Comparison of ENCODE assay signal across 12 mouse cellular contexts in the genomic region with DNA sequence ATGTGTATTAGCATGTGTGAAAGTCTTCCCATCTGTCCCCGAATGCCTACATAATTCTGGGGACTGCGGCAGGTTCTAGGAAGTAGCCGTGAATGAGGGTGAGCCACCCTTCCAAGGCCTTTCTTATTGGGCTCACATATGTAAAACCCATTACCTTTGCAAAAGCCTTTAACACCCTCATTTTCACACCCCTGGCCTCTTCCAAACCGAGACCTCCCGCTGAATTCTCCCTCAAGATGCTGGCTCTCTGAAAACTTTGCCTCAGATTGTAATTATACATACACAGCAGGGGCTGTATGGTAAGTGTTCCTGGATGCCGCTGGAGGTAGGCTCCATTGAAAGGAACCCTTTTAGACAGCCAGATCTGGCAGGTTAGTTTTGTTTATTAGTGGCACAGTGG. TPM values are rescaled to one million over a fixed set of nuclear protein-coding genes. Genes with fewer than 3 reads are reported as not detected.
A peak's percentile ranks its signal among the peaks of the same experiment; 100 is the strongest.
DNase-seq lines count a peak whose midpoint lies in the region; ATAC-seq and TF ChIP-seq lines count a peak whose summit lies in the region.
"Had no signal": no experiment of that assay in that cellular context is flagged by ENCODE, and none has a peak within 500 bp of the region (broad histone marks: within the 10 kb centered on the region; RNA-seq: fewer than 3 reads in every experiment).

No protein-coding gene starts in this region.

- H3K36me3 ChIP-seq in midbrain, embryonic 11.5 days (ENCODE audit: control insufficient read depth, insufficient read depth, low read length), result no peaks in the 10 kb centered on the region; the same call in 1 of the 2 replicates
- H3K36me3 ChIP-seq in midbrain, embryonic 16.5 days (ENCODE audit: control insufficient read depth, insufficient read depth, low read length), result no peaks in the 10 kb centered on the region; the same call in 1 of the 2 replicates
- no peaks in the 10 kb centered on the region for H3K36me3 ChIP-seq in hindbrain, postnatal 0 days (ENCODE audit: insufficient read depth, low read length)

- no peak overlapping the region for H3K27ac ChIP-seq in midbrain, embryonic 11.5 days (ENCODE audit: low read depth, low read length)
- no peak overlapping the region for H3K27ac ChIP-seq in midbrain, embryonic 16.5 days (ENCODE audit: low read length)
- no peak overlapping the region for H3K27ac ChIP-seq in hindbrain, postnatal 0 days
- H3K27ac ChIP-seq in layer of hippocampus, adult 2 months, result no peak overlapping the region

- peaks cover 7% of the 10 kb centered on the region; the same call in 1 of the 2 replicates for H3K4me1 ChIP-seq in midbrain, embryonic 11.5 days (ENCODE audit: control insufficient read depth, insufficient read depth, low read length)
- H3K4me1 ChIP-seq in midbrain, embryonic 16.5 days (ENCODE audit: control insufficient read depth, insufficient read depth, low read length), result no peaks in the 10 kb centered on the region; the same call in 1 of the 2 replicates
- H3K4me1 ChIP-seq in hindbrain, postnatal 0 days (ENCODE audit: insufficient read depth, low read length), result no peaks in the 10 kb centered on the region

- H3K9ac ChIP-seq in midbrain, embryonic 11.5 days (ENCODE audit: low read length), result peak overlapping the region; percentile 78; the same call in 1 of the 2 replicates
- no peak overlapping the region for H3K9ac ChIP-seq in midbrain, embryonic 16.5 days (ENCODE audit: low read depth, low read length)
- no peak overlapping the region for H3K9ac ChIP-seq in hindbrain, postnatal 0 days (replicated peaks; ENCODE audit: low read length)

- no peak overlapping the region; the same call in 1 of the 2 replicates for H3K4me2 ChIP-seq in midbrain, embryonic 11.5 days
- H3K4me2 ChIP-seq in midbrain, embryonic 16.5 days (ENCODE audit: low read length), result no peak overlapping the region
- H3K4me2 ChIP-seq in hindbrain, postnatal 0 days (ENCODE audit: low read depth, low read length), result peak overlapping the region; percentile 92; the same call in 1 of the 2 replicates

- no peaks in the 10 kb centered on the region for H3K27me3 ChIP-seq in midbrain, embryonic 11.5 days (ENCODE audit: control insufficient read depth, insufficient read depth, low read length)
- H3K27me3 ChIP-seq in midbrain, embryonic 16.5 days (ENCODE audit: control insufficient read depth, insufficient read depth, low read depth, low read length), result no peaks in the 10 kb centered on the region
- no peaks in the 10 kb centered on the region for H3K27me3 ChIP-seq in hindbrain, postnatal 0 days (ENCODE audit: insufficient read depth, low read length)

- H3K9me3 ChIP-seq in midbrain, embryonic 11.5 days (ENCODE audit: control insufficient read depth, low read length), result no peaks in the 10 kb centered on the region
- no peaks in the 10 kb centered on the region for H3K9me3 ChIP-seq in midbrain, embryonic 16.5 days (replicated peaks; ENCODE audit: control insufficient read depth, low read length, poor library complexity, severe bottlenecking)
- no peaks in the 10 kb centered on the region for H3K9me3 ChIP-seq in hindbrain, postnatal 0 days (ENCODE audit: low read length)

- DNase-seq in cerebellum, adult 9-10 months, result peak; percentile 2
- DNase-seq in cerebellum, postnatal 36 days, result no peak
- DNase-seq in midbrain, embryonic 11.5 days (ENCODE audit: low spot score, missing footprints), result peak; percentile 93
- no peak for DNase-seq in hindbrain, postnatal 0 days (ENCODE audit: low spot score)
- DNase-seq in layer of hippocampus, adult 2 months (ENCODE audit: low spot score in 2 of 2), result no peak
- no peak for DNase-seq in thymus, adult 18-20 months
- no peak for DNase-seq in urinary bladder, postnatal 14 days (ENCODE audit: low spot score)
- DNase-seq: cerebellum, postnatal 14 days; kidney, postnatal 10 days; lung, postnatal 10 days; thymus, postnatal 4 days had no signal

- WGBS in midbrain, embryonic 11.5 days, result 4% methylated on average over 6 of the region's 6 CpGs
- WGBS in midbrain, embryonic 16.5 days, result 12% methylated on average over 6 of the region's 6 CpGs
- WGBS in hindbrain, postnatal 0 days, result 28% methylated on average over 6 of the region's 6 CpGs

- H3K4me3 ChIP-seq in midbrain, embryonic 11.5 days (ENCODE audit: low read depth, low read length), result no peak overlapping the region
- H3K4me3 ChIP-seq in midbrain, embryonic 16.5 days (ENCODE audit: low read depth, low read length), result no peak overlapping the region
- no peak overlapping the region for H3K4me3 ChIP-seq in hindbrain, postnatal 0 days (ENCODE audit: low read length)
- H3K4me3 ChIP-seq in layer of hippocampus, adult 2 months, result no peak overlapping the region

- TF ChIP-seq CTCF in hindbrain, postnatal 0 days (IDR thresholded peaks at IDR 0.05; ENCODE audit: low read depth), result no peak
- TF ChIP-seq CTCF in layer of hippocampus, adult 2 months (conservative IDR thresholded peaks at IDR 0.05), result no peak

- ATAC-seq in midbrain, embryonic 11.5 days (ENCODE audit: low FRiP score), result no peak
- ATAC-seq in midbrain, embryonic 16.5 days, result no peak
- no peak for ATAC-seq in hindbrain, postnatal 0 days

RNA-seq across cellular contexts. Expression of a gene that starts 1.6 kb away (rescaled TPM):
- polyA plus RNA-seq in midbrain, embryonic 11.5 days (2014; fragmentation: Nextera tagmentation; extraction: Ambion mirVana), result 86.8 and 99.1 TPM in 2 replicates
- 56.2 and 66.4 TPM in 2 replicates for polyA plus RNA-seq in midbrain, embryonic 16.5 days (2015; fragmentation: Nextera tagmentation; extraction: Ambion mirVana)
- total RNA-seq in hindbrain, postnatal 0 days (2014; rRNA removed), result 51.2 and 55.9 TPM in 2 replicates
- 40.0 and 44.1 TPM in 2 replicates for polyA plus RNA-seq in hindbrain, postnatal 0 days (2015; fragmentation: Nextera tagmentation; extraction: Ambion mirVana)
- total RNA-seq in layer of hippocampus, adult 2 months (2021), result 1 to 10 TPM; 8.7 to 9.2 TPM

Comparison
In these comparisons a context has a peak if more than half of its experiments do, and no peak if none do; other contexts are left out.
1. DNase-seq: peak in cerebellum, adult 9-10 months (single experiment) and midbrain, embryonic 11.5 days (single experiment); none in cerebellum, postnatal 36 days (0 of 2), hindbrain, postnatal 0 days (single experiment), layer of hippocampus, adult 2 months (0 of 2), thymus, adult 18-20 months (0 of 2) and urinary bladder, postnatal 14 days (single experiment).